Mouse (Mus musculus) urinary bladder, postnatal 4 days (tissue): ENCODE results near the gene Timp2.
"Not testable (repeated sequence)": the region's sequence is repeated elsewhere in the genome, so short reads cannot be mapped to it uniquely, and the experiment has no call there.

Experiments used
- DNase-seq, 2 experiments: peaks; one replicate each; pipeline ENCODE4 v3.0.0; 2021 to 2022; ENCODE audit warnings: low spot score in 2 of 2

The Timp2 gene

DNA sequence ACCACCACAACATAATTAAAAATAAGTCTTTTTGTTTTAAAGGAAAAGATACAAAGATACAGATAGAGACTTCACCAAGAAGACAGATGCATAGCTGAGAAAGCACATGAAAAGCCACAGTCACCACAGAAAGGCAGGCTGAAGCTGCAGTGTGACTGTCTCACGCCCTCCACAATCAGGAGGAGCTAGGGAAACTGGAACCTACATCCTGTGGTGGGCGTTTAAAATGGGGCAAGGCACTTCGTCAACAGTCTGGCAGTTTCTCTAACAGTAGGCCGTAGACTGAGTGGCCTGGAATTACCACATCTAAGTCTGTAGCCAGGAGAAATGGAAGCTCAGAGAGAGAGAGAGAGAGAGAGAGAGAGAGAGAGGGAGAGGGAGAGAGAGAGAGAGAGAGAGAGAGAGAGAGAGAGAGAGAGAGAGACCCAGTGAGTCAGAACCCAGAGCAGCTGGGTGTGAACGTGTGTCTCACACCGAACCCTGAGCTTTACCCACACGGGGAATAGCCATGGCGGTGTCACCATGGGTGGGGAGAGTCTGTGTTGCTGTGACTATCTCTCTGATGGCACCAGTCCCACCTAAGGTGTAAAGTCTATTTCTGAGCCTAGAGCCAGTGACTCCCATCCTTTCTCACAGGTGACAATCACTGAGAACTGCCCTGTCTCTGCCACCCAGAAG is 17.9 kb downstream of the Timp2 start:
- no peak for DNase-seq

- DNase-seq, result no peak
Measured at GRCm38 (mm10) chr11:118333431-118333830, 22.1 kb downstream of the Timp2 start.

DNA sequence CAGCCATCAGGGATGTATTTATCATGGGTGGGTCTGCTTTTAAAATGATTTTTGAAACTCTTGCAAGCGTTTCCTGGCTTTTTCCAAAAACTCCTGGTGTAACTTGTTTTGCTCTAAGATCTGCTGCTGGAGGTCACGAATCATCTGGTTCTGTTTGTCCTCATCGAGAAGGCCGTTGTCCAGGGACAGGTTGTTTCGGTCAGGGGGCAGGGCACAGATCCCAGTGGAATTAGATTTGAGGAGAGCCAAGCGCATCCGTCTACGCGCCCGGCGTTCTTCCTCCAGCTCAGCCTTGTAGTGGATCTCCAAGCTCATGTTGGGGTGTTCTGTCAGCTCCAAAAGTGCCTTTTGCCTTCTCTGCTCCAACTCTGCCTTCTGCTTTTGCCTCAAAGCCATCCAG is 23.2 kb downstream of the Timp2 start:
- peak in 1 of 2 experiments; percentile 53 for DNase-seq

DNA sequence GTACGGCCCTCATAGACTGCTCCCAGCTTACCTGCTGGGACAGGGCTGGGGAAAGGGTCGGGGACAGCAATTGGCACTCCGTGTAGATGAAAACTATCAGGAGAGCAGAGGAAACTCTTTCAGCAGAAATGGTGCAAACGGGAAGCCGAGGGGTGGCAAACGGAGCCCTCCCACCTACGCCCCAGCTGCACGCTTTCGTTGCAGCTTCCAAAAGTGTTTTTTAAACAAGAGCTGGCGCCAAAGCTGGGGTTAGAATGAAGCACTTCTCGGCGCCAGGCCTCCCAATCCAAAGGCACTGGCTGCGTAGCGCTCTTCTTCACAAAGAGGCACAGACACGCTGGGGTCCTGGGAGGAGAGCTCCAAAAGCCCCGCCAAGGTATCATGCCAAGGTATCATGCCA is 24.8 kb downstream of the Timp2 start:
- DNase-seq, result no peak

- DNase-seq, result no peak
Measured at GRCm38 (mm10) chr11:118330361-118330760, 25.2 kb downstream of the Timp2 start.

- no peak for DNase-seq
Measured at GRCm38 (mm10) chr11:118328947-118329346, 26.6 kb downstream of the Timp2 start.

GRCm38 (mm10) chr11:118328511-118328910 is 27.0 kb downstream of the Timp2 start:
- DNase-seq, result no peak

GRCm38 (mm10) chr11:118326991-118327971 is 28.3 kb downstream of the Timp2 start:
- peak; percentile 74 to 78 for DNase-seq

GRCm38 (mm10) chr11:118326491-118326890 is 29.0 kb downstream of the Timp2 start:
- no peak for DNase-seq

DNA sequence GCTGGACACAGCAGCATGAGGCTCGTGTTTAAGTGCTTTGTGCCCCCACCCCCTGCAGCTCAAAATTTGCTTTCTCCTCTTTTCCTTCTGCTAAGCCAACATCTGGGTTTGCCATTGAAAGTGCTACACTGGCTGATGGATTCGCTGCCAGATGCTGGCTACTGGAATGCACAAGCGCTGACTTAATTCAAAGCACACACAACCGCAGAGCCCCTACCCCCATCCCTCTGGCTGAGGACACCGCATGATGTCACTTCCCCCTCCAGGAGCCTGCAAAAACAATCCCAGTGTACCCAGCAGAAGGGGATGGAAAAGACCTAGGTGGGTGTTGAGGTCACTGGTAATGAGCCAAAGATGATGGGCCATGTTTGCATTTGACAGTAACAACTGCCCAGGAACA is 31.0 kb downstream of the Timp2 start:
- no peak for DNase-seq

GRCm38 (mm10) chr11:118323974-118324373 is 31.6 kb downstream of the Timp2 start:
- DNase-seq, result no peak

DNA sequence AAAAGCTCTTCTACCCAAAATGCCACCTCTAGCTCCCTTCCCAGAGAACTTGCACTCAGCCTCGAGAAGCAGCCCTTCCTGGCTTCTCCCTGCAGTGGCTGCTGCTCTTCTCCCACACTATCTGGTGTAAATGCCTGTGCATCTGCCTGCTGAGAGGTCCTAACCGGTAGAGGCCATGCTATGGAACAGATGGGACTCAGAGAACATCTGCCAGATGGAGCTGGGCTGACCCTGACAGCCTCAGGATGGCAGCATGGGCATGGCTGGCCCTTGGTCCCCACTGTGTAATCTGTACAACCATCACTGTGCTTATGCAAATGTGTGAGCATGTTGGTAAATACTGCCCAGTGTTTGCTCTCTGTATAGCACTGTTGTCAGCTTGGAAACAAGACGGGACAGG is 32.9 kb downstream of the Timp2 start:
- no peak for DNase-seq

GRCm38 (mm10) chr11:118321971-118322370 is 33.6 kb downstream of the Timp2 start:
- no peak for DNase-seq

GRCm38 (mm10) chr11:118321500-118321899 is 34.0 kb downstream of the Timp2 start:
- no peak for DNase-seq

GRCm38 (mm10) chr11:118318678-118319077 is 36.9 kb downstream of the Timp2 start:
- DNase-seq, result no peak

GRCm38 (mm10) chr11:118317129-118317528 is 38.4 kb downstream of the Timp2 start:
- DNase-seq, result no peak

DNA sequence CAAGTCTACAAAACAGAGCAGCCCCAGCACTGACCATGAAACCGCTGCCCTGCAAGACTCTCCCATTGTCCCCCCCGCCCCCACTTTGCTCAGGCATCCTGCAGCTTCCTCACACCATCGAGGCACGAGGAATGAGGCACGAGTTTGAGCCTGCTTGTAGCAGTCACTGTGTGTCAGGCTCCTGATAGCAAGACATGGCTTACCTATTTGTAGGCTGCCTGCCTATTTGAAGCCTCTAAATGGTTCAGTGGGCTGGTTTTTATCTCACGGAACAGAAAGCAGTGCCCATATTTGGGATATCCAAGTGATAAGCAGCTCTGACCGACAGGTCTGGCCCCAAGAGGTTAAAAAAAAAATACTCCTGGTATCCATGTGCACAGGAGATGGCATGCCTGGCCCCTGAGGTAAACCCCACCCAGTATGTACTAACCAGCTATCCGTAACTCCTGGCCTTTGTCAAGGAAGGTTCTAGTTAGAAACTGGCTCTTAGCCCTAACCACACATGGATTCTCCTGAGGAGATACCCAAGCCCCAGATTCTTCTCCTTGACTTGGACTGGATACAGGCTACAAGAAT is 39.2 kb downstream of the Timp2 start:
- no peak for DNase-seq

- DNase-seq, result no peak
Measured at GRCm38 (mm10) chr11:118312132-118312723, 43.3 kb downstream of the Timp2 start.

GRCm38 (mm10) chr11:118307962-118308361 is 47.6 kb downstream of the Timp2 start:
- not testable (repeated sequence) for DNase-seq

DNA sequence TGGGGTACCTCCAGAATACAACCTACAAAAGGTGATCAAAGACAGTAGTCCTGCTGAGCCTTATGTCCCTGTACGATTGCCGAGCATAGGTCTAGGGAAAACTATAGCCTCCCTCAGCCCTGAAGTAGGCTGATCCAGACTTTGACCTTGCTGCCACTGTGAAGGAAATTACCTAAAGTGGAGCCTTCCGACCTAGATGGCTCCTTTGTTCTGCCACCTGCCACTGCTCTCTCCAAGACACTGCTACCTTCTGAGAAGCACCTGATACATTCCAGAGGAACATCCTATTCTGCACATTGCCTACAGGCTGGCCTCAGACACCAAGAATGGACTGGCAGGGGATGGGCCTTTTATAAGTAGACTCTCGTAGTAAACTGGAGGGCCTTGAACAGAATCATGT is 51.6 kb downstream of the Timp2 start:
- not testable (repeated sequence) for DNase-seq

GRCm38 (mm10) chr11:118298810-118299209 is 56.7 kb downstream of the Timp2 start:
- no peak for DNase-seq

DNA sequence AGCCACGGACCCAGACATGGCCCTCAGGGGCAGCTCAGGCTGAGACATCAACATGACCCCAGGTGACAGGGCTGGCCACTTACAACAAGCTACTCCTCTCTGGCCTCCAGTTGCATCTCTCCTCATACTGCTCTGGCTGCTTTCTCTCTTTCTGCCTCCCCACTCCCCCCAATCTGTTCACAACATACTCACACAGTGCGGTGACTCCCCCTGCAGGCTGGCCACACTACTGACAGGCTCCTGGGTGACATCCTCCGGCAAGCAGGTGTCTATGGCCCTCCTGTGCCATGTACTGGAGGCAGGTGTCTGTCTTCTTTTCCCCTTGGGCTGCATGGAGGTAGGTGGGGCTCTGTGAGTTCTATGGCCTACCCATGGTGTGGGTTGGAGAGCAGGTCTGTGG is 57.6 kb downstream of the Timp2 start:
- no peak for DNase-seq
